Comparison of ENCODE assay signal across 8 mouse cellular contexts in genomic region chr6:71708528-71708927, GRCm38 (mm10). TPM values are rescaled to one million over a fixed set of nuclear protein-coding genes. Genes with fewer than 3 reads are reported as not detected.
DNase-seq lines count a peak whose midpoint lies in the region; ATAC-seq lines count a peak whose summit lies in the region.

No protein-coding gene starts in this region.

- peak overlapping the region; percentile 63; the same call in 1 of the 2 replicates for H3K9ac ChIP-seq in limb, embryonic 12.5 days (replicated peaks)
- peak overlapping the region; percentile 78 for H3K9ac ChIP-seq in stomach, embryonic 16.5 days (ENCODE audit: low read length)

- peak; percentile 35 for DNase-seq in cerebellum, adult 8-10 months
- no peak for DNase-seq in cerebellum, postnatal 4 days (ENCODE audit: low spot score in 2 of 2)
- peak; percentile 34 for DNase-seq in right cerebral cortex, postnatal 4 days
- DNase-seq in right cerebral cortex, postnatal 25 days: no peak
- DNase-seq in natural killer cell, adult 2 months (ENCODE audit: low spot score in 2 of 2): no peak
- no peak for DNase-seq in urinary bladder, postnatal 10 days (ENCODE audit: low spot score)

- ATAC-seq in limb, embryonic 12.5 days (ENCODE audit: insufficient number of reproducible peaks, insufficient read depth, low FRiP score, low TSS enrichment, low read depth): no peak
- ATAC-seq in stomach, embryonic 16.5 days (ENCODE audit: insufficient read depth, low FRiP score): no peak

- peaks cover 45% of the 10 kb centered on the region for H3K27me3 ChIP-seq in limb, embryonic 12.5 days
- peaks cover 4% of the 10 kb centered on the region for H3K27me3 ChIP-seq in stomach, embryonic 16.5 days (ENCODE audit: control insufficient read depth, insufficient read depth, low read length)

- H3K27ac ChIP-seq in limb, embryonic 12.5 days: no peak overlapping the region
- no peak overlapping the region for H3K27ac ChIP-seq in stomach, embryonic 16.5 days (ENCODE audit: low read length)

- no peaks in the 10 kb centered on the region for H3K9me3 ChIP-seq in limb, embryonic 12.5 days
- H3K9me3 ChIP-seq in stomach, embryonic 16.5 days (replicated peaks; ENCODE audit: control insufficient read depth, low read length): no peaks in the 10 kb centered on the region

- H3K4me1 ChIP-seq in limb, embryonic 12.5 days (replicated peaks): peaks cover 8% of the 10 kb centered on the region; the same call in 1 of the 2 replicates
- H3K4me1 ChIP-seq in stomach, embryonic 16.5 days (ENCODE audit: control insufficient read depth, insufficient read depth, low read length): peaks cover 5% of the 10 kb centered on the region

- no peaks in the 10 kb centered on the region for H3K36me3 ChIP-seq in limb, embryonic 12.5 days
- H3K36me3 ChIP-seq in stomach, embryonic 16.5 days (ENCODE audit: control insufficient read depth, insufficient read depth, low read length): no peaks in the 10 kb centered on the region

- H3K4me2 ChIP-seq in limb, embryonic 12.5 days: peak overlapping the region; percentile 96
- peak overlapping the region; percentile 99 for H3K4me2 ChIP-seq in stomach, embryonic 16.5 days (ENCODE audit: low read depth, low read length)

- H3K4me3 ChIP-seq in limb, embryonic 12.5 days (replicated peaks): peak overlapping the region; percentile 71
- peak overlapping the region; percentile 64 for H3K4me3 ChIP-seq in stomach, embryonic 16.5 days (replicated peaks; ENCODE audit: low read length)

- 4% methylated on average over 3 of the region's 3 CpGs for WGBS in limb, embryonic 12.5 days
- 4% methylated on average over 3 of the region's 3 CpGs for WGBS in stomach, embryonic 16.5 days

RNA-seq across cellular contexts. Expression of gene Reep1, which starts 1.2 kb away (rescaled TPM):
- polyA plus RNA-seq in limb, embryonic 12.5 days (2016; fragmentation: Nextera tagmentation; extraction: Ambion mirVana): 9.8 TPM in 2 replicates
- 17.3 TPM in 2 replicates for polyA plus RNA-seq in stomach, embryonic 16.5 days (2015; fragmentation: Nextera tagmentation; extraction: Ambion mirVana)

Comparison
In these comparisons a context has a peak if more than half of its experiments do, and no peak if none do; other contexts are left out.
1. DNase-seq: peak in cerebellum, adult 8-10 months (single experiment) and right cerebral cortex, postnatal 4 days (single experiment); none in cerebellum, postnatal 4 days (0 of 2), right cerebral cortex, postnatal 25 days (single experiment), natural killer cell, adult 2 months (0 of 2) and urinary bladder, postnatal 10 days (single experiment).